Mouse (Mus musculus) E14TG2a.4 (cell line): ENCODE measurements around the gene Slc5a11.

ENCODE experiments used
- H3K27me3 ChIP-seq: 2 replicates; pipeline ENCODE4 v1.6.1; 2014; ENCODE audit warnings: low read length, control low read depth; ENCODE audit not compliant: insufficient read depth
- H3K36me3 ChIP-seq: 2 replicates; pipeline ENCODE4 v1.6.1; 2014; ENCODE audit warnings: low read length, control low read depth; ENCODE audit not compliant: insufficient read depth
- H3K4me1 ChIP-seq: replicated peaks from 2 replicates; pipeline ENCODE4 v1.6.1; 2014; ENCODE audit warnings: low read depth, low read length, control low read depth
- H3K4me3 ChIP-seq: replicated peaks from 2 replicates; pipeline ENCODE4 v1.5.1; 2014; ENCODE audit warnings: mild to moderate bottlenecking, low read length
- H3K9me3 ChIP-seq: 2 replicates; pipeline ENCODE4 v1.6.1; 2014; ENCODE audit warnings: low read length, control low read depth
- CTCF ChIP-seq: conservative IDR thresholded peaks from 2 replicates; pipeline ENCODE4 v1.5.1; 2014; ENCODE audit warnings: low read length
- NANOG ChIP-seq: IDR thresholded peaks from 2 replicates; pipeline ENCODE4 v1.6.1; 2014; ENCODE audit warnings: borderline replicate concordance, low read length, mixed read lengths
- POU5F1 ChIP-seq: IDR thresholded peaks from 2 replicates; pipeline ENCODE4 v1.6.1; 2014; ENCODE audit warnings: low read length, borderline replicate concordance

The Slc5a11 gene

DNA sequence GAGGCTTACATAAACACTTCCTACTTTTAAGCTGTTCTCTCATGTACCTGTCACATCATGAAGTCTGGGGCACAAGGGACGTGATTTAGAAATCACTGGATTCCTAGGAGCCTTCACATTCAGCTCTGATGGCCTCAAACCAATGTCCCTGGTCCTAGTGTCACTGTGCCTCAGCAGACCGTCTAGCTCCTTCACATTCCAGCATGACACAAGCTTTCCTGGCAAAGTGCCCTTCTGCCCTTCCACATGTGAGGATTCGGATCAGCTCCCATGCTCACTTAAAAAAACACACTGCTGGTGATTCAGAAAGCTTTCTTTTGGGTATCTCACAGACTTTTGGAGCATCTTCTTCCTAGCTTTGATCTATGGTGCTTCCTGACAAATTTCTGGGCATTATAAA is 83.6 kb downstream of the Slc5a11 start:
- Histone ChIP-seq H3K4me1 (peaks cover 10% of the 10 kb centered on the region), H3K36me3 (peaks cover 83% of the 10 kb centered on the region), H3K27me3 (no peaks in the 10 kb centered on the region), H3K9me3 (no peaks in the 10 kb centered on the region), H3K4me3 (no peak overlapping the region)
- TF ChIP-seq NANOG = no peak
- TF ChIP-seq CTCF = no peak
- no peak for TF ChIP-seq POU5F1

DNA sequence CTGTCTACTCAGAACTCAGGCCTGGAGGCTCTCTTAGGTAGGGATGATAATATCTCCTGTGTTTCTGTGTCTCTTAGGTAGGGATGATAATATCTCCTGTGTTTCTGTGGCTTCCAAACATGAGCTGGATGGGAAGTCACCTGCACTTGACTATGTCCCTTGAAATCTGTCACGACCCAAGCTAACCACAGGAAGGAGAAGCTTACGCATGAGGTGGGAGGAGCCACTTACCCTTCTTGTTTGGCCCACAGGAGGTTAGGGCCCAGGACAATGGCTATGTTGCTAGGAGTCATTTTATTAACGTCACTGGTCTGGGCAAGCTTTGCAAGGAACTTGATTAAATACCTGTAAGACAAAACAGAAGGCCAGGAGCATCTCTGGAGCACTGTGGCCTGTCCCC is 85.7 kb downstream of the Slc5a11 start:
- H3K4me1 ChIP-seq = no peaks in the 10 kb centered on the region; the same call in 1 of the 2 replicates
- peaks cover 84% of the 10 kb centered on the region for H3K36me3 ChIP-seq
- TF ChIP-seq NANOG (no peak), POU5F1 (no peak), CTCF (no peak)
- no peaks in the 10 kb centered on the region for H3K9me3 ChIP-seq
- no peaks in the 10 kb centered on the region for H3K27me3 ChIP-seq
- no peak overlapping the region for H3K4me3 ChIP-seq

DNA sequence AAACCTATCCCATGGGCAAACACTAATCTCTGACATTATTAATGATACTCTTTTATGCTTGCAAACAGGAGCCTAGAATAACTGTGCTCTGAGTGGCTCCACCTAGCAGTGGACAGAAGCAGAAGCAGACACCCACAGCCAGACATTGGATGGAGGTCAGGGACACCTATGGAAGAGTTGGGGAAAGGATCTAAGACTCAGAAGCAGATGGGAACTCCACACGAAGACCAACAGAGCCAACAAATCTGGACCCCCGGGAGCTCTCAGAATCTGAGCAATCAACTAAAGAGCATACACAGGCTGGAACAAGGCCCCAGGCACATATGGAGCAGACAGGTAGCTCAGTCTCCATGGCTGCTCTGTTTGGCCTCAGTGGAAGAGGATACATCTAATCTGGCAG is 90.8 kb downstream of the Slc5a11 start:
- Histone ChIP-seq H3K4me3 (no peak overlapping the region), H3K27me3 (no peaks in the 10 kb centered on the region)

DNA sequence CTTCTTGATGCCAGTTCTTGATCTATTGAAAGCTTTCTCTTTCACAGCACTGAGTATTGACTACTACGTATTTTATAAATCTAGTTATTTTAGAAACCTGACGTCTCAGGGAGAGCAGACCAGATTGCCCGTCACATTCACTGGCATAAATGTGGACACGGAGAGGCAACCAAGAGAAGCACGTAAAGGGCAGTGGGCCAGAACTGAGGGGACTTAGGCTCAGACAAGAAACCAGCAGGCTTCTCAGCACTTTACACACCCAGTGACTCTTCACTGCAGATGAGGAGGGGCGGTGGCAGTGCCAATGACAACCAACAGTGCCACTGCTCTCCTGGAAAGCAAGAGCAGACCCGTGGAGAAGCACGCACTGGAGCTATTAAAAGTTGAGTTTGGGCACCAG is 92.7 kb downstream of the Slc5a11 start:
- Histone ChIP-seq H3K4me3 (no peak overlapping the region), H3K4me1 (peaks cover 10% of the 10 kb centered on the region)
- TF ChIP-seq POU5F1 (no peak), CTCF (no peak), NANOG (no peak)

More for the DNA sequence above, 90.8 kb downstream of the Slc5a11 start:
- Histone ChIP-seq H3K9me3 (no peaks in the 10 kb centered on the region), H3K36me3 (peaks cover 85% of the 10 kb centered on the region), H3K4me1 (no peaks in the 10 kb centered on the region)
- no peak for TF ChIP-seq NANOG
- no peak for TF ChIP-seq CTCF
- TF ChIP-seq POU5F1 = no peak

DNA sequence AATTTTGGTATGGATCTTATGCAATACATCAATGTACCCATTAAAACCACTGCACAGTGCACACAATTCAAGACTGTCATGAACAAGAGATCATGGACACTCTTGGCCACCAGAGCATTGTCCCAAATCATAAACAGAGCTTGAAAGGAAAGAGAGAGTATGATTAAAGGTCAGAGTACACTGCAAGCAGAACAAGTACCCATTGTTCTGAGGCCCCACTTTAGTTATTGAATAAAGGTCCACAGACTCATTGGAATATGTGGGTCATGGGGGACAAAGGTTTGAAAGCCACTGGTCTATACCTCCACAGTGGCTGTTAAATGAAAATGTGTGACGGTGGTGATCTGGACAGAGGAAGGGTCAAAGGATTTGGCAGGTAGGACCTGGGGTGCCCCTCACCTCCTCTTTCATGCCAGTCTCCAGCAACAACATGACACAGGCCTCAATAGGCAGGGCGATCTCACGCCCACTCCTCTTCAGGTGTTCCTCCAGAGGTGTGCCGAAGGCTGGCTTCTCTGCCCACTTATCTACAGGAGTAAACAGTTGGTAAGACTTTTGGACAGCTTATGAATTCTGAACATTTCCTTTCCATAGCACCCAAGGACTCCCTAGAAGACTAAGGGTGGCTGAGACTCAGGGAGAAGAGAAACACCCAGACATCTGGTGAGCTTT is 93.4 kb downstream of the Slc5a11 start:
- Histone ChIP-seq H3K9me3 (no peaks in the 10 kb centered on the region), H3K27me3 (no peaks in the 10 kb centered on the region), H3K4me3 (no peak overlapping the region), H3K4me1 (peaks cover 18% of the 10 kb centered on the region), H3K36me3 (peaks cover 100% of the 10 kb centered on the region)
- TF ChIP-seq POU5F1 (no peak), NANOG (no peak), CTCF (no peak)

More for the DNA sequence above, 92.7 kb downstream of the Slc5a11 start:
- peaks cover 99% of the 10 kb centered on the region for H3K36me3 ChIP-seq
- no peaks in the 10 kb centered on the region for H3K27me3 ChIP-seq
- H3K9me3 ChIP-seq = no peaks in the 10 kb centered on the region

DNA sequence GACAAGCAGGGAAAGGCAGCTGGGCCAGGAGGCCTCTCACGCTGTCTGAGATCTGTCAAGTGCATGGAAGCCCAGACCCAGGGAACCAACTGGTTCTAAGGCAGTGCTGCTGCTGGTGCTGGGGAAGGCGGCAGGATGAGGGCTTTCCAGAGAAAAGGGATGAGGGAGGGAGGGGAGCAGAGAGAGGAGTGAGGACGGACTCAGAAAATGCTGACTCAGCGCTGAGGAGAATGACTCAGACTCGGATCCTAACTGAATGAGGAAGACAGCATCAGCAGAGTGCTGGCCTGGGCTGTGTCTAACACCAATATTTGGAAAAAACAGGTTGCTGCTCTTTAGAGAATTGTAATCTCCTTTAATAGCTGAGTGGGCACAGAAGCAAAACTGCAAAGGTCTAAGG is 97.3 kb downstream of the Slc5a11 start:
- peaks cover 25% of the 10 kb centered on the region for H3K4me1 ChIP-seq
- no peaks in the 10 kb centered on the region for H3K9me3 ChIP-seq
- peaks cover 97% of the 10 kb centered on the region for H3K36me3 ChIP-seq
- no peaks in the 10 kb centered on the region for H3K27me3 ChIP-seq
- no peak overlapping the region for H3K4me3 ChIP-seq
- TF ChIP-seq CTCF (no peak), NANOG (no peak), POU5F1 (no peak)

DNA sequence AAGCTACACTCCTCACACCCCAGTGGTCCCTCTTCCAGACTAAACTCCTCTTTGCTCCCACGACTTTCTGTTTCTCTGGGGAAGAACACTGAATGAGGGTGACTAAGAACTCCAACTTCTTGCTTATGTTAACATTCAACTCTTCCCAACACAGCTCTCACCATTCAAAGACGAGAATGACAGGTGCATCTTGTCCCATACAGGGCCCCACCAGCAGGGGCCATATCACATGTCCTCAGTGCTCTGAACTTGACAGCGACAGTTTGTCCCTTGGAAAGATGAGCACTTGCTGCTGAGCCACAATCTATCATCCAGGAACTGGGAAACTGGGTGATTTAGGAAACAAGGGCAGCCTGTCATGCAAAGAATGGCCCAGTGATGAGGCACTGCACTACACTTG is 98.2 kb downstream of the Slc5a11 start:
- H3K4me1 ChIP-seq = peaks cover 25% of the 10 kb centered on the region
- TF ChIP-seq POU5F1 = no peak
- TF ChIP-seq CTCF = no peak
- no peak for TF ChIP-seq NANOG
- H3K9me3 ChIP-seq = no peaks in the 10 kb centered on the region
- no peaks in the 10 kb centered on the region for H3K27me3 ChIP-seq
- H3K36me3 ChIP-seq = peaks cover 97% of the 10 kb centered on the region
- no peak overlapping the region for H3K4me3 ChIP-seq

DNA sequence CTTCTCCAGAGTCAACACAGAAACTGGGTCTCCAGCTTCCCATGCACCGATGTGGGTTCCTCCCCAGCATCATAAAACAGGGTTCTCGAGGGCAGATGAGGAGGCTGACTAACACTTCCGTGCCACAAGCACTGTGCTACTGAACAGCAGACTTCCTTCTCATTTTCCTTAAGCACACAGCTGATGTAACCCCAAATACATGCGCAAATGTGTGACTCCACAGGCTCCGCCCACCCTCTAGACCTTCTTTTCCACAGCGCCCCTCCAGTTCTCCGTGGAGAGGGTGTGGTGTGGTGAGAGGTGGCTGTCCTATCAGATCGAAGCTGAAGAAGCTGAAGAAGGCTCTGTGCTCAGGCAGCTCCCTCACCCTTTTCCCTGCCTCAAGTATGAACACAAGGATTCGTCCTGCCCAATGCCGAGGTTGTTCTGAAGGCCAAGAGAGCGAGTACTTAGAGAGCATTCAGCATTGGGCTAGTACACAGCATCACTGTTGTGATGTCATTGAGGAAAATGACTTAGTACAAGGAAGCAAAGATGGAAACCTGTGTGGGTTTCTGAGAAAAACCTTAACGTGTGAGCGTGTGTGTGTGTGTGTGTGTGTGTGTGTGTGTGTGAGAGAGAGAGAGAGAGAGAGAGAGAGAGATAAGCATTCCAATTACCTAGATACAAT is 108.0 kb downstream of the Slc5a11 start:
- no peaks in the 10 kb centered on the region for H3K9me3 ChIP-seq
- H3K4me3 ChIP-seq = no peak overlapping the region
- no peaks in the 10 kb centered on the region for H3K27me3 ChIP-seq
- H3K4me1 ChIP-seq = peaks cover 33% of the 10 kb centered on the region
- peaks cover 94% of the 10 kb centered on the region for H3K36me3 ChIP-seq
- TF ChIP-seq CTCF (no peak), POU5F1 (no peak), NANOG (no peak)
